Mouse (Mus musculus): ENCODE measurements around the gene Mafb. TPM values are rescaled to one million over a fixed set of nuclear protein-coding genes. Genes with fewer than 3 reads are reported as not detected.

Gene Mafb
- polyA plus RNA-seq, 1 experiment, result 0.24 TPM

- no peak for TF ChIP-seq CTCF (IDR thresholded peaks at IDR 0.05; ENCODE audit: low read depth, low read length)
- no peak for TF ChIP-seq EP300 (IDR thresholded peaks at IDR 0.05; ENCODE audit: insufficient read depth, low read depth, low read length)
- no peak for TF ChIP-seq POLR2A (IDR thresholded peaks at IDR 0.05; ENCODE audit: insufficient read depth, low read length)
- peaks cover 3% of the 10 kb centered on the region for H3K4me1 ChIP-seq (ENCODE audit: control insufficient read depth, insufficient read depth, low read length)
- H3K4me3 ChIP-seq (ENCODE audit: low read depth, low read length), result no peak overlapping the region
- no peaks in the 10 kb centered on the region for H3K9me3 ChIP-seq (replicated peaks; ENCODE audit: control insufficient read depth, insufficient read depth, low read length, poor library complexity, severe bottlenecking)
- H3K27ac ChIP-seq (ENCODE audit: insufficient read depth, low read length), result no peak overlapping the region
- no peak overlapping the region for H3K9ac ChIP-seq (ENCODE audit: low read depth, poor library complexity, severe bottlenecking)
- no peaks in the 10 kb centered on the region for H3K36me3 ChIP-seq (ENCODE audit: control insufficient read depth, insufficient read depth, low read length, poor library complexity, severe bottlenecking)
- H3K27me3 ChIP-seq (ENCODE audit: control insufficient read depth, insufficient read depth, low read length, poor library complexity, severe bottlenecking), result peaks cover 32% of the 10 kb centered on the region
Observed at GRCm38 (mm10) chr2:160361442-160362121, 5.3 kb downstream of the Mafb start.

DNA sequence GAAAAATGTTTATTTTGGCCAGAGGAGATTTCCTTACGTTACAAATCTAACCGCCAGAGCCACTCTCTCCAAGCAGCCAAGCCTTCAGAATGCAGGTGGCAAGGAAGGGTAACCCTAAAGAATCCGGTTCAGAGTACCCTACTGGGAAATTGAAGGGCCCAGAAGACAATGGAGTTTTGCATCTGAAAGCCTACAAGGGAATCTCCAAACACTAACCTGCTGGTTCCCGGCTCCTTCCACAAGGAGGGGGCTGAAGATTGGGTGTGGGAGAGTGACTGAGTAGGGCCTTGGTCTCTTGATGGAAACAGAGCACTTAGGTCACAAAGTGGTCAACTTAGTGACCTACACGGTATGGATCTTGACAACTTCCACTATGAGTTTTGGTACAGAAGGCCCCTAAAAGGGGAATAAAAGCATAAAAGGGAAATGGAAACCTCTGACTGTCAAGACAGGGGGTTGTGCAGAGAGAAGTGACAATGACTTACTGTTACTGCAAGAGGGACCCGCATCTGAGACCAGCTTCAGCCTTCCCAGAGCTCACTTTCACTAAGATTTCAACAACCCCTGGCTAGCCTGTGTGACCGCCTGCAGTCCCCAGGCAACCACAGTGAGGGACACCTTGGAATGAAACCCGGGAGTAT lies 6.5 kb downstream of the Mafb start:
- Histone ChIP-seq H3K27me3 (ENCODE audit: control insufficient read depth, insufficient read depth, low read length, poor library complexity, severe bottlenecking) (peaks cover 24% of the 10 kb centered on the region), H3K4me3 (ENCODE audit: low read depth, low read length) (no peak overlapping the region), H3K36me3 (ENCODE audit: control insufficient read depth, insufficient read depth, low read length, poor library complexity, severe bottlenecking) (no peaks in the 10 kb centered on the region), H3K27ac (ENCODE audit: insufficient read depth, low read length) (no peak overlapping the region), H3K4me1 (ENCODE audit: control insufficient read depth, insufficient read depth, low read length) (peaks cover 3% of the 10 kb centered on the region), H3K9ac (ENCODE audit: low read depth, poor library complexity, severe bottlenecking) (no peak overlapping the region), H3K9me3 (replicated peaks; ENCODE audit: control insufficient read depth, insufficient read depth, low read length, poor library complexity, severe bottlenecking) (no peaks in the 10 kb centered on the region)
- TF ChIP-seq CTCF (IDR thresholded peaks at IDR 0.05; ENCODE audit: low read depth, low read length) (no peak), POLR2A (IDR thresholded peaks at IDR 0.05; ENCODE audit: insufficient read depth, low read length) (no peak), EP300 (IDR thresholded peaks at IDR 0.05; ENCODE audit: insufficient read depth, low read depth, low read length) (peak; percentile 38; the same call in 1 of the 2 replicates)

GRCm38 (mm10) chr2:160358896-160359295 lies 8.0 kb downstream of the Mafb start:
- Histone ChIP-seq H3K27ac (ENCODE audit: insufficient read depth, low read length) (no peak overlapping the region), H3K4me3 (ENCODE audit: low read depth, low read length) (no peak overlapping the region), H3K27me3 (ENCODE audit: control insufficient read depth, insufficient read depth, low read length, poor library complexity, severe bottlenecking) (peaks cover 17% of the 10 kb centered on the region), H3K4me1 (ENCODE audit: control insufficient read depth, insufficient read depth, low read length) (peaks cover 3% of the 10 kb centered on the region), H3K9me3 (replicated peaks; ENCODE audit: control insufficient read depth, insufficient read depth, low read length, poor library complexity, severe bottlenecking) (no peaks in the 10 kb centered on the region), H3K9ac (ENCODE audit: low read depth, poor library complexity, severe bottlenecking) (no peak overlapping the region), H3K36me3 (ENCODE audit: control insufficient read depth, insufficient read depth, low read length, poor library complexity, severe bottlenecking) (no peaks in the 10 kb centered on the region)
- TF ChIP-seq CTCF (IDR thresholded peaks at IDR 0.05; ENCODE audit: low read depth, low read length), result no peak
- TF ChIP-seq POLR2A (IDR thresholded peaks at IDR 0.05; ENCODE audit: insufficient read depth, low read length), result no peak
- TF ChIP-seq EP300 (IDR thresholded peaks at IDR 0.05; ENCODE audit: insufficient read depth, low read depth, low read length), result no peak

DNA sequence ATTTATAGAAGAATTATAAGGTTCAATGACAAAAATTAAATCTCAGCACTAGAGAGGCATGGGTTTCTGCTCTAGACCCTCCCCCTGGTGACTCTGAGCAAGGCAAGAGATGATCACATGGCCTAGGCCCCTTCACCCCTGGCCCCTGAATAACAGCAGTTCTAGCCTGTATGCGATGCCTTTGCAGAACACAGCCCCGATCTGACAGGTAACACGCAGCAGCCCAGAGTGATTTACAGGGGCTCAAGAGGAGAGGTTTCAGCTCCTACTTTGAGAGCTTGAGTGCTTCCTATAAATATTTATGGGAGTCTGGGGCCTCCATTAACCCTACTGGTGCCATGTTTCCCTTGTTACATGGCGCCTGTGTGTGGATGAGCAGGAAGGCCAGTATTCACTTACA lies 9.4 kb downstream of the Mafb start:
- peaks cover 14% of the 10 kb centered on the region for H3K27me3 ChIP-seq (ENCODE audit: control insufficient read depth, insufficient read depth, low read length, poor library complexity, severe bottlenecking)
- H3K9me3 ChIP-seq (replicated peaks; ENCODE audit: control insufficient read depth, insufficient read depth, low read length, poor library complexity, severe bottlenecking), result no peaks in the 10 kb centered on the region

DNA sequence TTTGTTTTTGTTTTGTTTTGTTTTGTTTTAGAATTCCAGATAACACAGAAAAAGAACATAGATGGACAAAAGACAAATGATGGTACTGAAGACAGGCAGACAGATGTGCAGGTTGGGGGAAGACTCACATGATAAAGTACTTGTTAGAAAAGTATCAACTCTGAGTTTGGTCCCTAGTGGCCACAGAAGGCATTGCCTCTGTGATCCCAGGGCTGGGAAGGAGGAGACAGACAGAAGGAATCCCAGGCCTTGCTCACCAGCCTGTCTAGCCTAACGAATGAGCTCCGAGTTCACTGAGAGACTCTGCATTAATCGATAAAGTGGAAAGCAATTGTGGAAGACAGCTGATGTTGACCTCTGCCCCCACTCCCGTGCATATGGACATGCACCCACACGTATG lies 10.7 kb downstream of the Mafb start:
- peaks cover 3% of the 10 kb centered on the region for H3K4me1 ChIP-seq (ENCODE audit: control insufficient read depth, insufficient read depth, low read length)
- no peak overlapping the region for H3K27ac ChIP-seq (ENCODE audit: insufficient read depth, low read length)
- TF ChIP-seq CTCF (IDR thresholded peaks at IDR 0.05; ENCODE audit: low read depth, low read length) (peak; percentile 26), EP300 (IDR thresholded peaks at IDR 0.05; ENCODE audit: insufficient read depth, low read depth, low read length) (no peak)
- no peak overlapping the region for H3K9ac ChIP-seq (ENCODE audit: low read depth, poor library complexity, severe bottlenecking)
- H3K4me3 ChIP-seq (ENCODE audit: low read depth, low read length), result no peak overlapping the region
- H3K9me3 ChIP-seq (replicated peaks; ENCODE audit: control insufficient read depth, insufficient read depth, low read length, poor library complexity, severe bottlenecking), result no peaks in the 10 kb centered on the region
- H3K27me3 ChIP-seq (ENCODE audit: control insufficient read depth, insufficient read depth, low read length, poor library complexity, severe bottlenecking), result peaks cover 11% of the 10 kb centered on the region; the same call in 1 of the 2 replicates
- H3K36me3 ChIP-seq (ENCODE audit: control insufficient read depth, insufficient read depth, low read length, poor library complexity, severe bottlenecking), result no peaks in the 10 kb centered on the region

More for the DNA sequence above, 9.4 kb downstream of the Mafb start:
- Histone ChIP-seq H3K36me3 (ENCODE audit: control insufficient read depth, insufficient read depth, low read length, poor library complexity, severe bottlenecking) (no peaks in the 10 kb centered on the region), H3K4me3 (ENCODE audit: low read depth, low read length) (no peak overlapping the region), H3K9ac (ENCODE audit: low read depth, poor library complexity, severe bottlenecking) (no peak overlapping the region), H3K27ac (ENCODE audit: insufficient read depth, low read length) (no peak overlapping the region), H3K4me1 (ENCODE audit: control insufficient read depth, insufficient read depth, low read length) (peaks cover 3% of the 10 kb centered on the region)
- TF ChIP-seq CTCF (IDR thresholded peaks at IDR 0.05; ENCODE audit: low read depth, low read length) (no peak), POLR2A (IDR thresholded peaks at IDR 0.05; ENCODE audit: insufficient read depth, low read length) (no peak), EP300 (IDR thresholded peaks at IDR 0.05; ENCODE audit: insufficient read depth, low read depth, low read length) (no peak)

GRCm38 (mm10) chr2:160354319-160354718 lies 12.5 kb downstream of the Mafb start:
- Histone ChIP-seq H3K4me1 (ENCODE audit: control insufficient read depth, insufficient read depth, low read length) (peaks cover 3% of the 10 kb centered on the region), H3K4me3 (ENCODE audit: low read depth, low read length) (no peak overlapping the region), H3K27me3 (ENCODE audit: control insufficient read depth, insufficient read depth, low read length, poor library complexity, severe bottlenecking) (0 out of 2 replicates have a peak, but pooled peaks cover 3% of the 10 kb centered on the region), H3K9ac (ENCODE audit: low read depth, poor library complexity, severe bottlenecking) (no peak overlapping the region), H3K36me3 (ENCODE audit: control insufficient read depth, insufficient read depth, low read length, poor library complexity, severe bottlenecking) (no peaks in the 10 kb centered on the region), H3K9me3 (replicated peaks; ENCODE audit: control insufficient read depth, insufficient read depth, low read length, poor library complexity, severe bottlenecking) (no peaks in the 10 kb centered on the region), H3K27ac (ENCODE audit: insufficient read depth, low read length) (no peak overlapping the region)
- no peak for TF ChIP-seq CTCF (IDR thresholded peaks at IDR 0.05; ENCODE audit: low read depth, low read length)
